ENCODE assay signal across 29 mouse cellular contexts in genomic region chr16:38001766-38002165, GRCm38 (mm10).
DNase-seq lines count a peak whose midpoint lies in the region; ATAC-seq and TF ChIP-seq lines count a peak whose summit lies in the region.
"Had no signal": no experiment of that assay in that cellular context is flagged by ENCODE, and none has a peak within 500 bp of the region (broad histone marks: within the 10 kb centered on the region; RNA-seq: fewer than 3 reads in every experiment).

No protein-coding gene starts in this region.

- H3K4me1 ChIP-seq in hindbrain, embryonic 10.5 days (replicated peaks): peaks cover 19% of the 10 kb centered on the region
- H3K4me1 ChIP-seq in hindbrain, postnatal 0 days (ENCODE audit: insufficient read depth, low read length): no peaks in the 10 kb centered on the region
- peaks cover 25% of the 10 kb centered on the region for H3K4me1 ChIP-seq in midbrain, embryonic 12.5 days
- H3K4me1 ChIP-seq in midbrain, embryonic 11.5 days (ENCODE audit: control insufficient read depth, insufficient read depth, low read length): peaks cover 18% of the 10 kb centered on the region
- H3K4me1 ChIP-seq in ES-Bruce4 (ENCODE audit: control insufficient read depth, insufficient read depth, low read length): peaks cover 4% of the 10 kb centered on the region
- H3K4me1 ChIP-seq in limb, embryonic 10.5 days: no peaks in the 10 kb centered on the region

- H3K4me3 ChIP-seq in hindbrain, embryonic 10.5 days: no peak overlapping the region
- no peak overlapping the region for H3K4me3 ChIP-seq in hindbrain, postnatal 0 days (ENCODE audit: low read length)
- no peak overlapping the region for H3K4me3 ChIP-seq in midbrain, embryonic 12.5 days
- H3K4me3 ChIP-seq in midbrain, embryonic 11.5 days (ENCODE audit: low read depth, low read length): no peak overlapping the region
- H3K4me3 ChIP-seq in ES-Bruce4 (ENCODE audit: low read depth, low read length): no peak overlapping the region
- H3K4me3 ChIP-seq in limb, embryonic 10.5 days: no peak overlapping the region
- H3K4me3 ChIP-seq: embryonic facial prominence, embryonic 10.5 days; embryonic facial prominence, embryonic 15.5 days; forebrain, embryonic 13.5 days; gastrocnemius, adult 2 months; heart, embryonic 12.5 days; hindbrain, embryonic 15.5 days; limb, embryonic 13.5 days; myocyte; neural tube, embryonic 12.5 days had no signal

- H3K4me2 ChIP-seq in hindbrain, postnatal 0 days (ENCODE audit: low read depth, low read length): no peak overlapping the region
- H3K4me2 ChIP-seq in midbrain, embryonic 12.5 days (replicated peaks): no peak overlapping the region
- H3K4me2 ChIP-seq in midbrain, embryonic 11.5 days: no peak overlapping the region
- H3K4me2 ChIP-seq: embryonic facial prominence, embryonic 15.5 days; forebrain, embryonic 13.5 days; heart, embryonic 12.5 days; hindbrain, embryonic 15.5 days; limb, embryonic 13.5 days; lung, embryonic 14.5 days; neural tube, embryonic 12.5 days had no signal

- no peaks in the 10 kb centered on the region for H3K9me3 ChIP-seq in hindbrain, embryonic 10.5 days
- no peaks in the 10 kb centered on the region for H3K9me3 ChIP-seq in hindbrain, postnatal 0 days (ENCODE audit: low read length)
- no peaks in the 10 kb centered on the region for H3K9me3 ChIP-seq in midbrain, embryonic 12.5 days
- H3K9me3 ChIP-seq in midbrain, embryonic 11.5 days (ENCODE audit: control insufficient read depth, low read length): no peaks in the 10 kb centered on the region
- H3K9me3 ChIP-seq in ES-Bruce4 (replicated peaks; ENCODE audit: control insufficient read depth, insufficient read depth, low read length, poor library complexity, severe bottlenecking): no peaks in the 10 kb centered on the region
- H3K9me3 ChIP-seq in limb, embryonic 10.5 days (replicated peaks): no peaks in the 10 kb centered on the region
- H3K9me3 ChIP-seq: embryonic facial prominence, embryonic 10.5 days; embryonic facial prominence, embryonic 15.5 days; forebrain, embryonic 13.5 days; heart, embryonic 12.5 days; hindbrain, embryonic 15.5 days; limb, embryonic 13.5 days; neural tube, embryonic 12.5 days had no signal

- DNase-seq in hindbrain, embryonic 10.5 days (ENCODE audit: low spot score): no peak
- DNase-seq in hindbrain, postnatal 0 days (ENCODE audit: low spot score): no peak
- no peak for DNase-seq in midbrain, embryonic 11.5 days (ENCODE audit: low spot score, missing footprints)
- DNase-seq in limb, embryonic 10.5 days (ENCODE audit: low spot score): peak; percentile 24
- no peak for DNase-seq in frontal cortex, postnatal 10 days (ENCODE audit: low spot score in 2 of 2)
- DNase-seq: adrenal gland, postnatal 10 days; cerebellum, adult 8-10 months; cerebellum, postnatal 25 days; gastrocnemius, adult 2 months; gastrocnemius, postnatal 36 days; heart, adult 18-20 months; kidney, postnatal 14 days; lung, embryonic 14.5 days; lung, postnatal 14 days; right cerebral cortex, adult 18-20 months; spleen, adult 18-20 months had no signal

- H3K36me3 ChIP-seq in hindbrain, embryonic 10.5 days: 0 out of 2 replicates have a peak, but pooled peaks cover 2% of the 10 kb centered on the region
- no peaks in the 10 kb centered on the region for H3K36me3 ChIP-seq in hindbrain, postnatal 0 days (ENCODE audit: insufficient read depth, low read length)
- peaks cover 17% of the 10 kb centered on the region for H3K36me3 ChIP-seq in midbrain, embryonic 12.5 days
- H3K36me3 ChIP-seq in midbrain, embryonic 11.5 days (ENCODE audit: control insufficient read depth, insufficient read depth, low read length): no peaks in the 10 kb centered on the region
- no peaks in the 10 kb centered on the region for H3K36me3 ChIP-seq in ES-Bruce4 (ENCODE audit: control insufficient read depth, insufficient read depth, low read length, poor library complexity, severe bottlenecking)
- H3K36me3 ChIP-seq in limb, embryonic 10.5 days: no peaks in the 10 kb centered on the region
- H3K36me3 ChIP-seq: embryonic facial prominence, embryonic 10.5 days; embryonic facial prominence, embryonic 15.5 days; heart, embryonic 12.5 days; hindbrain, embryonic 15.5 days; limb, embryonic 13.5 days had no signal

- no peak for TF ChIP-seq CTCF in hindbrain, postnatal 0 days (IDR thresholded peaks at IDR 0.05; ENCODE audit: low read depth)
- TF ChIP-seq CTCF in ES-Bruce4 (IDR thresholded peaks at IDR 0.05; ENCODE audit: low read depth, low read length): no peak

- ATAC-seq in hindbrain, postnatal 0 days: no peak
- no peak for ATAC-seq in midbrain, embryonic 12.5 days (ENCODE audit: low FRiP score, low read depth)
- ATAC-seq in midbrain, embryonic 11.5 days (ENCODE audit: low FRiP score): no peak
- ATAC-seq: CD4-positive, CD25-positive, alpha-beta regulatory T cell, adult 4 months; forebrain, embryonic 13.5 days; intestine, embryonic 16.5 days had no signal

- 0 out of 2 replicates have a peak, but pooled peaks have one; percentile 53 for TF ChIP-seq EP300 in ES-Bruce4 (IDR thresholded peaks at IDR 0.05; ENCODE audit: insufficient read depth, low read depth, low read length)

- 46% methylated on average over 2 of the region's 2 CpGs for WGBS in hindbrain, embryonic 10.5 days
- WGBS in hindbrain, postnatal 0 days: 41% methylated on average over 2 of the region's 2 CpGs
- WGBS in midbrain, embryonic 12.5 days: 46% methylated on average over 2 of the region's 2 CpGs
- WGBS in midbrain, embryonic 11.5 days: 43% methylated on average over 2 of the region's 2 CpGs
- 53% methylated on average over 2 of the region's 2 CpGs for WGBS in limb, embryonic 10.5 days

- no peak overlapping the region for H3K9ac ChIP-seq in hindbrain, postnatal 0 days (replicated peaks; ENCODE audit: low read length)
- H3K9ac ChIP-seq in midbrain, embryonic 12.5 days (replicated peaks): no peak overlapping the region
- H3K9ac ChIP-seq in midbrain, embryonic 11.5 days (ENCODE audit: low read length): no peak overlapping the region
- H3K9ac ChIP-seq in ES-Bruce4 (ENCODE audit: low read depth, poor library complexity, severe bottlenecking): no peak overlapping the region
- H3K9ac ChIP-seq: embryonic facial prominence, embryonic 15.5 days; forebrain, embryonic 13.5 days; heart, embryonic 12.5 days; hindbrain, embryonic 15.5 days; limb, embryonic 13.5 days; liver, embryonic 14.5 days; lung, embryonic 14.5 days; neural tube, embryonic 12.5 days had no signal

- no peaks in the 10 kb centered on the region for H3K27me3 ChIP-seq in hindbrain, embryonic 10.5 days (ENCODE audit: insufficient read depth, poor library complexity, severe bottlenecking)
- H3K27me3 ChIP-seq in hindbrain, postnatal 0 days (ENCODE audit: insufficient read depth, low read length): no peaks in the 10 kb centered on the region
- no peaks in the 10 kb centered on the region for H3K27me3 ChIP-seq in midbrain, embryonic 12.5 days
- no peaks in the 10 kb centered on the region for H3K27me3 ChIP-seq in midbrain, embryonic 11.5 days (ENCODE audit: control insufficient read depth, insufficient read depth, low read length)
- no peaks in the 10 kb centered on the region for H3K27me3 ChIP-seq in ES-Bruce4 (ENCODE audit: control insufficient read depth, insufficient read depth, low read length, poor library complexity, severe bottlenecking)
- H3K27me3 ChIP-seq in limb, embryonic 10.5 days (ENCODE audit: low read depth, poor library complexity, severe bottlenecking): no peaks in the 10 kb centered on the region
- H3K27me3 ChIP-seq: embryonic facial prominence, embryonic 15.5 days; forebrain, embryonic 13.5 days; heart, embryonic 12.5 days; hindbrain, embryonic 15.5 days; limb, embryonic 13.5 days; neural tube, embryonic 12.5 days had no signal

- TF ChIP-seq POLR2A in ES-Bruce4 (IDR thresholded peaks at IDR 0.05; ENCODE audit: insufficient read depth, low read length): no peak

- H3K27ac ChIP-seq in hindbrain, embryonic 10.5 days: peak overlapping the region; percentile 24
- H3K27ac ChIP-seq in hindbrain, postnatal 0 days: no peak overlapping the region
- H3K27ac ChIP-seq in midbrain, embryonic 12.5 days (replicated peaks): 0 out of 2 replicates have a peak overlapping the region, but pooled peaks have one; percentile 89
- H3K27ac ChIP-seq in midbrain, embryonic 11.5 days (ENCODE audit: low read depth, low read length): no peak overlapping the region
- H3K27ac ChIP-seq in ES-Bruce4 (ENCODE audit: insufficient read depth, low read length): no peak overlapping the region
- H3K27ac ChIP-seq in limb, embryonic 10.5 days: no peak overlapping the region
- H3K27ac ChIP-seq: embryonic facial prominence, embryonic 10.5 days; embryonic facial prominence, embryonic 15.5 days; gastrocnemius, adult 2 months; hindbrain, embryonic 15.5 days; limb, embryonic 13.5 days; liver, embryonic 14.5 days; neural tube, embryonic 12.5 days had no signal

Comparison
In these comparisons a context has a peak if more than half of its experiments do, and no peak if none do; other contexts are left out.
1. H3K27ac ChIP-seq: peak in hindbrain, embryonic 10.5 days (single experiment) and midbrain, embryonic 12.5 days (single experiment); none in hindbrain, postnatal 0 days (single experiment), midbrain, embryonic 11.5 days (single experiment), ES-Bruce4 (single experiment) and limb, embryonic 10.5 days (single experiment).